Mouse (Mus musculus) lung, postnatal 10 days (tissue): Measurements from ENCODE around the gene Orc3.

Source experiments
- DNase-seq: peaks from one replicate; pipeline ENCODE4 v3.0.0; 2021

Orc3 gene

DNA sequence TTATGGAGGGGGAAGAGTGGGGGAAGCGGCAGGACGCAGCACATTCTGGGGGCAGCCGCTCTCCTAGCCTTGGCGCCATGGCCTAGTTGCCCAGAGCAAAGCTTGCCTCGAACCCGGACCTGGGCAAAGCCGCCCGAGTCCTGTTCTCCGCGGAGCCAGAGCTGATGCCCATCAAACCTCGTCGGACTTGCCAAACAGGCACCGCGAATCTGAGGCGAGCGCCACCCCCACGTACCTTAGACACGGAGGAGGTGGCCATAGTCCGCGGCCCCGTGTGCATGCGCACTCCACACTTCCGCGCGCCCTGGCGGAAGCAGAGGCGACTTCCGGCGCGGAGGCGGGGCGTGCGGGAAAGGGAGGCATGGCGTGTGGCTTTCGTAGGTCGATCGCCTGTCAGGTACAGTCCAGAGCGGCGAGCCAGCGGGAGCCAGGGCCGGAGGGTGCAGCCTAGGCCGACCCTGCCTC is at the start of gene Orc3, which contains the start of gene Rars2:
Orc3 (minus strand) TSS at position 315 of the 465 bp plus-strand sequence.
Rars2 (plus strand) TSS at position 328 of the 465 bp plus-strand sequence.
- DNase-seq, result peak; percentile 94

DNA sequence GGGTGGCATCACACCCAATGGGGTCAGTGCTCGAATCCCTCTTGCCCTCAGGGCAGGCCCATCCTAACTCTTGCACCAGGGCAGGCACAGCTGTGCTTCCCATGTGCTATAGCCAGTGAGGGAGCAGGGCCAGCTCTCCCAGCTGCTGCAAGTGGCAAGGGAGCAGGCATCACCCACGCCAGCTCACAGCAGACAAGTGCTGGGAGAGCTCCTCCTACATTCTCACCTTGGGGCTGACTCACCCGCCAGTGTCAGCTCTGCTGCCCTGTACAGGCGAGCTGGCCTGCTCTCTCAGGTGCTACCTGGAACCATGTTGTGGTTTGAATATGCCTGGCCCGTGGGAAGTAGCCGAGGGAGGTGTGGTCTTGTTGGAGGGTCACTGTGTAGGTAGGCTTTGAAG is 47.2 kb upstream of the Orc3 start:
- DNase-seq, result no peak

DNA sequence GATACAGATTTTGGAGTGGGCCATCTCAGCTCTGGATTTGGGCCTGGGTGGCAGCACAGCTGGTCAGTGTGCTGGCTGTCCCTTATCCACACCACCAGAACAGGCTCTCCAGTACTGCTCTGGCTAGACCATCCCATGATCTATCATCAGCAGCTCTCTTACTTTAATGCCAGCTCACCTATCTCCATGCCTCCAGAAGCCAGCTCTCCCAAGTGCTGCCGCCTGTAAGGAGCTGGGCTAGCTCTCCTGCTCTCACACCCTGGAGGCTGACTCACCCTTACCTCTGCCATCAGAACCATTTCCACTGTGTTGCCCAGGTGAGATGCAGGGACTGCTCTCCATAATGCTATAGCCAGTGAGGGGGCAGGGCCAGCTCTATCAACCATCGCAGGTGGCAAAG is 46.8 kb upstream of the Orc3 start:
- DNase-seq, result no peak

DNA sequence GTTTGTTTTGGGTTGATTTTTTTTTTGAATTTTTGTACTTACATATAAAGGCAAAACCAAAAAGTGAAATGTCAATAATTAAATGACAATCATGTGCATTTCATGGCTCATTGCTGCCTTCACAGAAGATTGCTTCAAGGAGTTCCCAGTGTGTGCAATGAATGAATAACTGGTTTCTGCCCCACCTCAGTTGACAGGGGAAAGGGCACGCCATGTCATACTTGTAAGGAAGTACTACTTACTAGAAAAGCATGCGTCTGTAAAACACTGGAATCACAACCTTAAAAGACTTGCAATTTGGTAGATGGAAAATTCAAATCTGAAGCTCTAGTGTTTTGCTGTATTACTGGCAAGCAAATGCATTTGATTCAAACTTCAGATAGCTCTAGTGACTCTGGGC is 44.3 kb upstream of the Orc3 start:
- DNase-seq, result no peak

DNA sequence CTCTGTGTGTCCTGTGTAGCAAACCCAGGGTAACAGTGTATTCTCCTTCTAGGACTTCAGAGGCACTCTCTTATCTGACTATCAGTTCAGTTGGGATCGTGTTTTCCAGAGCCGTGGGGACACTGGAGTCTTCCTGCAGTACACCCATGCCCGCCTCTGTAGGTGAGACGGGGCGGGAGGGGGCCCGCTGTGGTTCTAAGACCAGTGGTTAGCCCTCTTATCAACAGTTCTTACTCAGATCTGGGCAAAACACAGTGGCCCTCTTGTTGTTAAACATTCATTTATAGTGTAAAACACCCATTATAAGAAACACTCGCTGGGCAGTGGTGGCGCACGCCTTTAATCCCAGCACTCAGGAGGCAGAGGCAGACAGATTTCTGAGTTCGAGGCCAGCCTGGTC is 41.4 kb upstream of the Orc3 start:
- DNase-seq, result no peak

DNA sequence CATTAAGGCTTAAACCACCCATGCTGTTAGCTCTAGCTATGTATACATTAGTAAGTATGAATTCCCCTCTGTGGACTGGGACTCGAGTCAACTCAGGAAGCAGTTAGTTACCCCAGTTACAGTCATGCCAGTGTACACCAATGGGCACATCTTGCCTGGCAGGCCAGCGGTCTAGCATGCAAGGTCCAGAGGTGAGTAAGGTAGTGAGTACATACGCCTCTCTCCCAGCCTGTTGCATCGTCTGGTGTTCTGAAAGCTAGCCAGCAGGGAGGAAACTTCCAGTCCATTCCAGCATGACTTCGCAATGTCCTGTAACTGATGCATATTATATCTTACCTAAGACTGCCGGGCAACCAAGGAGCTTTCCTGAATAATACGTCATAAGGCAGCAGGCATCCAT is 38.4 kb upstream of the Orc3 start:
- no peak for DNase-seq

DNA sequence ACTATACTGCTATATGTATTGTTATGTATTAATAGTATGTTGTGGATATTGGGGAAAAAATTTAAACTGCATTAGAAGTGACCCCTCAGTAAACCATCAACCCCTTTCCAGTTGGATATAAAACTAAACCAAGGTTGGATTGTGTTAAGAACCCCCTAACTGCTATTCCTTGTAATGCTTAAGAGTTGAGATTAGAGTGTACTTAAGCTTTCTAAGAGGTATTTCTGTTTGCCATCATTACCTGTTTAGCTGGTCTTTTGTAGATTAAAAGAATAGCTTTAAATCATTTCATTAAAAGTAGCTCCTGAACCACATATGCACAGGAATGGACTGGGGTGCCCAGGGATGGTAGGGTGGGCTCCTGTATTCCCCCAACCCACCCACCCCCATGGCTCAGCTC is 30.0 kb upstream of the Orc3 start:
- DNase-seq, result no peak

DNA sequence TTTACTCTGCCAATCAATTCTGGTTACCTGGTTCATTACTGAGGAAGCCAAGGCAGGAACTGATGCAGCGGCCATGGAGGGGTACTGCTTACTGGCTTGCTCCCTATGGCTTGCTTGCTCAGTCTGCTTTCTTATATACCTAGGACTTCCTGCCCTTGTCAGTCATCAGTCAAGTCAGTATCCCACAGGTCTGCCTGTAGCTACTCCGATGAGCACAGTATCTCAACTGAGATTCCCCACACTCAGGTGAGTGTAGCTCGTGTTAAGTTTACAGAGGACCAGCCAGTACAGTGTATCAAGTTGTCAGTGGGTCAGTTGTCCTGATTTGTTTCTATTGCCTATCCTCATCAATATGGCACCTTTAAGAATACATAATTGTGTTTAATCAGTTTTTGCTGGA is 26.0 kb upstream of the Orc3 start:
- no peak for DNase-seq

DNA sequence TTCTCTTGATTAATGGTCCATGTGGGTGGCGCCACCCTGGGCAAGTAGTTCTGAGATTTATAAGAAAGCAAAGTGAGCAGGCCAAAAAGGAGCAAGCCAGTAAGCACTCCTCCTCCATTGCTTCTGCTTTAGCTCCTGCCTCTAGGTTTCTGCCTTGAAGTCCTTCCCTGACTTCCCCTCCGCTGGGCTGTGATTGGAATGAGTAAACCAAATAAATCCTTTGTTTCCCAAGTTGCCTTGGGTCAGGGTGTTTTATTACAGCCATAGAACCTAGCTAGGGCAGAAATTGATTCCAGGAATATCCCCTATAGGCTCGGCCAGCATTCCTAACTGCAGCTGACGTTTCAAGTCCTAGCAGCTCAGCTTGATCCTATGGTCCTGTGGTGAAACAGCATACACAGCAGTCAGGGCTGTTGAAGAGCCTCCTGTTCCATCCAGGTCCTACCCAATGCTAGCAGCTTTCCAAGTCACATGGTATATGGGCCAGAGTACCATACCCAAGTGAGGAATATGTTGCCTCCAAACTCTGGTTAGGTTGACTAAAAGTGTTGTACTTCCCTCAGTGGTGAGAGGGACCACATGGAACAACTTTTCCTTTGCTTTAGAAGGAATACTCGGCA is 25.1 kb upstream of the Orc3 start:
- DNase-seq, result no peak

DNA sequence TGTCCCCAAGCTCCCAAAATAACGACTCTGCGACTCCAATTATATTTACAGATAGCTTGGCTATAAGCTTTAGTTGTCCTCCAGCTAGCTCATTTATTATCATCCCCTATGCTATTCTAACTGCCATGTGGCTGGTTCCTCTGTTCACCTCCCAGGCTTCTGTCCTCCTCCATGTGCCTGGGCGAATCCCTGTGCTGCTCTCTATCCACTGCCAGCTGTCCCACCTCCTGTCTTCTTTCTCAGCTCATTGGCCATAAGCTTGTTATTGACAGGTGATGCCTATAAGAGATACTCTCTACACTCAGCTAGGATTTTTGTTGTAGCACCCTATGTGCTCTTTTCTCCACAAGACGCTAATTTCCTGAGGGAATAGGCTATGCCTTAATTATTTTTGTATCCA is 23.1 kb upstream of the Orc3 start:
- no peak for DNase-seq

DNA sequence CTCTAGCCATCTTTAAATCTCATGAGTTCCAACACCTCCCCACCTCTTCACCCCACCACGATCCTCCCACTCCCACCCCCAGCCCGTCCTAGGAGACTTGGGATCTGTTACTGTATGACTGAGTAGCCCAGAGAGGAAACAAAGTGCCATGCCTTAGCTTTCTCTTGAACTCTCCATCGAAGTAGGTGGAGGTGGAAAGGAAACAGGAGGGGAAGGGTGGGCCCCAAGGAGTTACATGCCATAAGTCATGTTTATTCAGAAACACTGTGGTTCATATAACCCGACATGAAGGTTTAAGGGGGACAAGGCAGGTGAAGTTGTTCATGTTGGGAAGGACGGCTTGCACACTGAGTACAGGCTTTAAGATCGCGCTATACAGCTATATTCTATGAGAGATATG is 22.6 kb upstream of the Orc3 start:
- DNase-seq, result no peak

DNA sequence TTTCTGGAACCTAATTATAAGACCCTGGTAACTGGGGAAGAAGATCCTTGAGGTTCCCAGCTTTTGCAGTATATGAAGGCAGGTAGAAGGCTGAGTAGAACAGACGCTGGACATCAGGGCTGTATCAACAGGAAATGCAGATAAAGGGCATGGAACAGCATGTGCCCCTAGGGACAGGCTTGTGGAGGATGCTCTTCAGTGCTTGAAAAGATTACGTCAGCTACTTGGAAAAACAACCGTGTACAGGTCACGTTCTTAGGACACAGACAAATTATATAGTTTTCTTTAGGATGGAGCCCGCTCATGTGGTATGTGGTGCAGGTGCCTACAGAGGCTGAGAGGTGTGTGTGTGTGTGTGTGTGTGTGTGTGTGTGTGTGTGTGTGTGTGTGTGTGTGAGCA is 21.3 kb upstream of the Orc3 start:
- DNase-seq, result no peak

DNA sequence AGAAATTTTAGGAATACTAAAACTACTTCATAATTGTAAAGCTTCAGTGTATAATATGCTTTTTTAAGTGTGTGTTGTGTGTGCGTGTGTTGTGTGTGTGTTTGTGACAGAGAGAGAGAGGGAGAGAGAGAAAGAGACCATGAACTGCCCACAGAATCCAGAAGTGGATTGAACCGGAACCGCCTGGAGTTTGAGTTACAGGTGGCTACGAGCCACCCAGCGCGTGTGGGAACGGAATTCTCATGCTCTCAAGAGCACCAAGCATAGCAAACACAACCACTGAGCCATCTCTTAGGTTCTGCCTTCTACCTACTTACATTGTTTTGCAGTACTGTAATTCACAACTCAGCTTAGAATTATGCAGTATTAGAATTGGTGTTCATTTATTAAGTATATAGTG is 19.4 kb upstream of the Orc3 start:
- no peak for DNase-seq

DNA sequence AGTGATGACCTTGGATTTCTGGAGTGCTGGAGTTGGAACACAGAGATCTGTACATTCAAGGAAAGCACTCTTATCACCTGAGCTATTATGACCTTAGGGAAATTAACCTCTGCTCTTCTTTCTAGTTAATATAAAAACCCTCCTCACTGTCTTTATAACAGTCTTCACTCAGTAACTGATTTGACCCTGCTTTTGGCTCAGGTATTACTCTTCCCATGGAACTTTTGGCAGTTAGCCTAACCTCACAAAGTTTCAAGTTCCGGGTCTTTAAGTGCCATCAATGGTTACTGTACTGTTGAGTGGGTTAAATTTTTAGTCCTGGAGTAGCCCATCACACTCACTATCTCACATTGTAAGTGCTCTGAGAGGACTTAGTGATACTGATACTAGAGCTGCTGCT is 15.2 kb upstream of the Orc3 start:
- no peak for DNase-seq

DNA sequence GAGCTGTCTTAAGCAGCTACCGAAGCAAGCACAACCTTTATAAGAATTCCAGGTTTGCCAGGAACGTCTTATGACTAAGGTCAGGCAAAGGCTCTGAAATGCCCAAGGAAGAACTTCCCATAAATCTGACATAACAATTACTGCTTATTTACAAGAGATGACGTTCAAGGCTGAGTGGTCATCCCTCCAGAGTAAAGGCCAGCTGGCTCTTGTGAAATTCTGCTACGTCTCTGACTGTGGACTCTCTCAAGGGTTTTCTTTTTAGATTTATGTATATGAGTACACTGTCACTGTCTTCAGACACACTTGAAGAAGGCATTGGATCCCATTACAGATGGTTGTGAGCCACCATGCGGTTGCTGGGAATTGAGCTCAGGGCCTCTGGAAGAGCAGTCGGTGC is 11.7 kb upstream of the Orc3 start:
- DNase-seq, result no peak

DNA sequence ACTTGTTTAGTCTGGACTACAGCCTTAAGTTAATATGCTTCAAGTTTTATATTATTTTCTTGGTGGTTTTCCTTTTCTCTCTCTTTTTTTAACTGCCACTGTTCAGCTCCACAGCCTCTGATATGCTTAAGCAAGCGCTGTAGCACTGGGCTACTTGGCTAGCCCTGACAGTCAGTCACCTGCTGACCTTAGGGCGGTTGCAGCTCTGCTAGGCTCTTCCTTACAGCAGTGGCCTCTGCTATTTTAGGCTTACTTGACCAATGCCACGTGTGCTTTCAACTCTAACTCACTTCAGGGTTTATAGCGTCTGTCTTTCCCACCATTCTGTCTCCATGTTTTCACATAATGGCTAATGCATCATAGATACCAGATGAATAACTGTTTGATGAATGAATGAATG is 10.8 kb upstream of the Orc3 start:
- DNase-seq, result no peak

DNA sequence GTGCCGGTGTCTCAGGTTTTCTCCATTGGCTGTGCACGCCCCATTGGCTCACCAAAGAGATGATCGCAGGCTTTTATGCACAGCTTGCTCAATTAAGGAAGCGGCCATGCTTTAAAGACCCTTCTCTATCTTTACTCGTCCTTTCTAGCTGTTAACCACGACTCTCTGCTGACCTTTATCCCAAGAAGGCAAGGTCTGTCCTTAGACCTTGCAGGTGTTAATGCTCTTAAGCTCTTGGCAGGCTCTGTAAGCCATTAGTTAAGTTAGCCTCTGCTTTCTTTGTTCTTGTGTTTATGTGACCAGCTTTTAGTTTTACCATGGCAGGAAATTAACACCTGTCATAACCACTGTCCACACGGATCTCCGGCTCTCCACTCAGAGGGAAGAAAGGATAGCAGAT is 1.4 kb upstream of the Orc3 start:
- no peak for DNase-seq

DNA sequence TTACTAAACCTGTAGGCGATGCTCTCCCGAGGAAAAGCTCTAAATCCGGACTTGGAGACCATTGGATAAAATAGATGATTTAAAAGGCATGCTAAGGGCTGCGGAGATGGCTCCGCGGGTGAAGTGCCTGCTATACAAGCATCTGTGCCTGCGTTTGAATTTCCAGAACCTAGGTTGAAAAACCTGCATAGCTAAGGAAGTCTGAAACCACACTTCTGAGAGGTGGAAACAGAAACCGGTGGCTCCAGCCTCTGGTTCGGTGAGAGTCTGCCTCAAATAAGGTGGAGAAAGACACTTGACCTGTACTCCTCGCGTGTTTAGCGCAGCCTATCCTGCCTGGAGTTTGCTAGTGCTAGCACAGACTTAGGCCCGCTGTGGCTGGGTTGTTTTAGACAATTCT is 559 bp upstream of the Orc3 start:
- DNase-seq, result peak; percentile 2

DNA sequence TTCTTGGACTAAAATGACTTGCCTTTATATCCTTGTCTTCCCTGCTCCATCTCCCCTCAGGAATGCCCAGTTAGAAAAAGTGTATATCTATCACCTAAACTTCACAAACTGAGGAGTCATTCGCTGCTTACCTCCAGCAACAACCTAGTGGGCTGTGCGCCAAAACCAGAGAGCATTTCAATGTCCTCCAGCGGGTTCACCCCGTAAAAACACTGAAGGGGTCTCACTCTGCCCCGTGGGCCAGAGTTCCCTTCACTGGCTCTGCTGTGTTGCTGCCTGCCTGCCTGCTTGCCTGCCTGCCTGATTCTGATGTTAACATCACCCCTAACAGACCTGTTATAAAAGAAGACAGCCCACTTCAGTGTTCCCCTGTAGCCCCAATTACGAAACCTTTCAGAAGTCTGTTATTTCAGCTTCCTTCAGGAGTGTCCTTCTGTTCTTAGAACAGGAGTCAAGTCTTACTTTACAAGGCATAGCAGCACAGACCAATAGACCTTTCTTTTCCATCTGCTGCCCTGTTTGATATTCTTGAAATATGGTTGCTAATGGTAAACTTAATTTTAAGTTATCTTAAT is 1.1 kb downstream of the Orc3 start:
- peak; percentile 8 for DNase-seq

DNA sequence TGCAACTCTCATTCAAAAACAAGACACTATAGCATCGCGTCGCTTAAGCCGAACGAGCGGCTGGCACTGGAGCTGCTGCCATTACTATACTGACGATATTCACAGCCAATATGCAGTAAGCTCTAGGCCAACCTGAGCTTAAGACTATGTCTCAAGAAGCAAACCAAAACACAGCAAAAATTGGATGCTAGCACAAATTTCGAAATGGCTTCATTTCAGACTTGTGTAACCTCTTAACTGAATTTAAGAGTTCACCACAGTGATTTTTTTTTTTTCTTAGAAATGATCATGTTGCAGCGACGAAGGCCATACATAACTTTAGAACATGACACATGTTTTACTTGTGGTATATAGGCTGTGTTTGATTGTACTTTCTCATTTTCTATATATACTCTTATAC is 8.1 kb downstream of the Orc3 start:
- DNase-seq, result no peak

DNA sequence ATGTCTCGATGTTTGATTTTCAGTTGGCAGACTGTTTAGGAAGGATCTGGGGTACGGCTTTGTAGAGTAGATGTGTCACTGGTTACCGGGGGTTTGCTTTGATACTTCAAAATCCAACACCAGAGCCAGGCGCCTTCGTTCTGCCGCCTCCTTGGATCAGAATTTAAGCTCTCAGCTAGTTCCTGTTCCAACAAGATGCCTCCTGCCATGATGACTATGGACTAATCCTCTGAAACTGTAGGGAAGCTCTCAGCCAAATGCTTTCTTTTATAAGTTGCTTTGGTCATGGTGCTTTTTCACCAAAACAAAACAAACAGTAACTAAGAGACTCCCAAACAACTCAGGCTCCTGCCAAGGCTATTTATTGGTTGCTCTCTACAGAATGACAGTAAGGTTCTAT is 11.6 kb downstream of the Orc3 start:
- no peak for DNase-seq

DNA sequence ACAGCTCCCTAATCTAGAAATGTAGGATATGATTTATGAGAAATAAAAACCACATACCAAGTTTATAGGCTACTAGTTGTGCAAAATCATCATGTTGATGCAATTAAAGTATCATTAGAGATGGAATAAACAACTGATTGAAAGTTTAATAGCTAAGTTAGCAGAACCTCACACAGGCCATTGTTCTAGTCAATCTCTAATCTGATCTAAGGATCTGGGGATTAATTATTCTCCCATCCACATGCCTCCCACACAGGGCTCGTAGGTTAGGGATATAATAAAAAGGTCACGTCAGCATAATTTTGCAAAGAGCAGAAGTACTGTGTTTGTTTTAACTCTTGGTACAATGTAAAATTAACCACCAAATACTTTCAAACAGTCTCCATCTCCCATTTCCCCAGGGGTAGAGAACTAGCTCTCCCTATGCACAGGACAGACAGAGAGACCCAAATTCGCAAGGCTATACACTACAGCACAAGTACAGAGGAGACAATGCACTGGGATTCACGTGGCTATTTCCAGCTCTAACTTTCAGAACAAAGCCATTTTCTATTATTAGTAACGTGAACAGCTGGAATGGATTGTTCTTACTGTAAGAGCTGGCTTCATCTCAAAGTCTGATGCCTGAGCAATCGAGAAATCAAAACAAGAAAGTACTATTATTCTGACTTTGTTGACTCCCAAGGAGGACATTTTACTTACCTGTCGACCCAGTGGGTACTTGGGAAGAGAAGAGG is 29.7 kb downstream of the Orc3 start:
- DNase-seq, result no peak

DNA sequence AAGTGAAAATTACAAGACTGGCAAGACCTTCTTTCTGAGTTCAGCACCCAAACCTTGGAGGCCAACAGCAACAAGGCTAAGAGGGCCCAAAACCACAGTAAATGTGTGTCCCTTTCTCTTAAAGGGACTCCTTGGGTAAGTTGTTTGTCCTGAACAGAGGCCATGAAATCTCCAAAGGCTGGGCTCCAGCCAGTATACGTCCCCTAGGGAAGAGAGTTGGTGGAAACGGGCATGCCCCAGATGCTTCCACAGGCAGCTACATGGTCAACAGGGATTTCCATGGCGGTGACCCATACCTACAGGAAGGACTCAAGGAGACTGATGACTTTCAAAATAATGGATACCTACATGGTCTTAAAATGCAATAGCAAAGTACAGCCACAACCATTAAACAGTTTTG is 31.3 kb downstream of the Orc3 start:
- DNase-seq, result no peak

DNA sequence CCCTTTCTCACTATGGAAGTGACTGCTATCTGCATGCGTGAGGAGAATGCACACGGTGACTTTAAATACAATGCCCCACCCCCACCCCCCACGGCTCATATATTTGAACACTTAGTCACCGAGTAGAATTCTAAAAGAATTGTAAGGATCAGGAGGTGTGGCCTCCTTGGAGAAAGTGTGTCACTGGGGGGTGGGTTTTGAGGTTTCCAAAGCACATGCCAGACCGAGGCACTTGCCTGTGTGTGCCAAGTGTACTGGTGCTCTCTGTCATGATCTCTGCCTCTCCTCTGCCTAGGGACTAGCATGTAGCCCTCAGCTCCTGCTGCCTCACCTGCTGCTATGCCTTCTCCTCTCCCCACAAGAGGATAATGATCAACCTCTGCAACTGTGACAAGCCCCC is 32.3 kb downstream of the Orc3 start:
- no peak for DNase-seq

DNA sequence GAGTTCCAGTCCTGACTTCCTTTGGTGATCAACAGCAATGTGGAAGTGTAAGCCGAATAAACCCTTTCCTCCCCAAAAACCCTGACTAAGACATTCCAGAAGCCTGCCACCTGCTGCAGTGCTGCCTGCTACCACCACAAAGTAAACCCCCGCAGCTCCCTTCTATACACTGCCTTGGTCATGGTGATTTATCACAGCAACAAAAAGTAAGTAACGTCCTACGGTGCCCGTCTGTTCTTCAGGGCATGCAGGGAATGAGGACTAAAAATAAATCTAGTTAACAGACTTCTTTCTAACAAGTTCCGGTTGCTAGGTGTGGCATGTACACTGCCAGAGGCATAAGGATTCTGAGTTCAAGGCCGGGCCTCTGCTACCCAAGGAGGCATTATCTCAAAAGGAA is 32.8 kb downstream of the Orc3 start:
- DNase-seq, result no peak
